Mouse (Mus musculus) hindbrain, embryonic 16.5 days (tissue): ENCODE results near the gene Slc15a4. TPM values are rescaled to one million over a fixed set of nuclear protein-coding genes. Genes with fewer than 3 reads are reported as not detected.

Experiments used
- ATAC-seq: fragments of 200-750 bp; cut with Nextera tagmentation; 2 replicates; pipeline ENCODE4 v1.8.0; 2017; ENCODE audit warnings: moderate TSS enrichment, moderate library complexity
- H3K27ac ChIP-seq: fragments of 300-500 bp; sonication (generic); 2 replicates; pipeline ENCODE4 v1.5.1; 2014; ENCODE audit warnings: low read depth, mild to moderate bottlenecking, control low read depth, low read length, moderate library complexity
- H3K27me3 ChIP-seq: fragments of 300-500 bp; sonication (generic); replicated peaks from 2 replicates; pipeline ENCODE4 v1.6.1; 2014; ENCODE audit warnings: low read length; ENCODE audit not compliant: control insufficient read depth, insufficient read depth
- H3K36me3 ChIP-seq: fragments of 300-500 bp; sonication (generic); 2 replicates; pipeline ENCODE4 v1.6.1; 2014; ENCODE audit warnings: mild to moderate bottlenecking, low read length, moderate library complexity, mixed read lengths; ENCODE audit not compliant: control insufficient read depth, insufficient read depth
- H3K4me1 ChIP-seq: fragments of 300-500 bp; sonication (generic); 2 replicates; pipeline ENCODE4 v1.6.1; 2014; ENCODE audit warnings: low read depth, low read length; ENCODE audit not compliant: control insufficient read depth, insufficient read depth
- H3K4me2 ChIP-seq: fragments of 300-500 bp; sonication (generic); 2 replicates; pipeline ENCODE4 v1.6.1; 2014; ENCODE audit warnings: mild to moderate bottlenecking, low read length, control low read depth, moderate library complexity
- H3K4me3 ChIP-seq: fragments of 300-500 bp; sonication (generic); 2 replicates; pipeline ENCODE4 v1.5.1; 2014; ENCODE audit warnings: mild to moderate bottlenecking, low read length, control low read depth, moderate library complexity
- H3K9ac ChIP-seq: fragments of 300-500 bp; sonication (generic); 2 replicates; pipeline ENCODE4 v1.6.1; 2014; ENCODE audit warnings: low read depth, mild to moderate bottlenecking, control low read depth, low read length, moderate library complexity
- H3K9me3 ChIP-seq: fragments of 300-500 bp; sonication (generic); 2 replicates; pipeline ENCODE4 v1.6.1; 2014; ENCODE audit warnings: mild to moderate bottlenecking, low read length, moderate library complexity; ENCODE audit not compliant: control insufficient read depth
- WGBS: fragments of 180-500 bp; shearing (Covaris S2); extraction: QIAGEN DNeasy Blood & Tissue Kit; methylation state at CpG from one replicate; pipeline ENCODE4 v1.1.7; 2014; 5-methylcytosine and 5-hydroxymethylcytosine counted together
- polyA plus RNA-seq: library from polyadenylated mRNA; unstranded; fragments of >200 nt; fragmentation: Nextera tagmentation; extraction: Ambion mirVana; gene quantifications from 2 replicates; pipeline ENCODE4 v1.2.1, GENCODE M21; 2015

Slc15a4 gene
- polyA plus RNA-seq, 1 experiment from 2014 or later: 29.6 TPM

GRCm38 (mm10) chr5:127592406-127592805 lies 40.3 kb downstream of the Slc15a4 start:
- H3K36me3 ChIP-seq: peaks cover 29% of the 10 kb centered on the region
- H3K4me3 ChIP-seq: no peak overlapping the region
- WGBS: 69% methylated on average over 5 of the region's 5 CpGs
- H3K27me3 ChIP-seq: no peaks in the 10 kb centered on the region
- H3K4me1 ChIP-seq: no peaks in the 10 kb centered on the region
- ATAC-seq: no peak
- H3K9me3 ChIP-seq: no peaks in the 10 kb centered on the region
- H3K27ac ChIP-seq: no peak overlapping the region
- H3K4me2 ChIP-seq: no peak overlapping the region
- no peak overlapping the region for H3K9ac ChIP-seq

- H3K4me3 ChIP-seq: no peak overlapping the region
- no peaks in the 10 kb centered on the region for H3K27me3 ChIP-seq
- no peak overlapping the region for H3K9ac ChIP-seq
- H3K4me1 ChIP-seq: no peaks in the 10 kb centered on the region
- no peak for ATAC-seq
- no peak overlapping the region for H3K4me2 ChIP-seq
- peaks cover 2% of the 10 kb centered on the region; the same call in 1 of the 2 replicates for H3K36me3 ChIP-seq
- WGBS: 68% methylated on average over 6 of the region's 6 CpGs
- no peak overlapping the region for H3K27ac ChIP-seq
- no peaks in the 10 kb centered on the region for H3K9me3 ChIP-seq
These were observed 44.8 kb downstream of the Slc15a4 start for GRCm38 (mm10) chr5:127587854-127588253.

GRCm38 (mm10) chr5:127583658-127584057 lies 49.0 kb downstream of the Slc15a4 start:
- Histone ChIP-seq H3K27ac (no peak overlapping the region), H3K4me1 (no peaks in the 10 kb centered on the region), H3K4me2 (no peak overlapping the region), H3K9me3 (no peaks in the 10 kb centered on the region), H3K36me3 (no peaks in the 10 kb centered on the region), H3K4me3 (no peak overlapping the region), H3K9ac (no peak overlapping the region), H3K27me3 (no peaks in the 10 kb centered on the region)
- ATAC-seq: no peak
- 92% methylated on average over 8 of the region's 8 CpGs for WGBS

- no peak overlapping the region for H3K9ac ChIP-seq
- no peak overlapping the region for H3K4me3 ChIP-seq
- no peak for ATAC-seq
- H3K9me3 ChIP-seq: no peaks in the 10 kb centered on the region
- no peak overlapping the region for H3K27ac ChIP-seq
- WGBS: 55% methylated on average over 8 of the region's 8 CpGs
- no peaks in the 10 kb centered on the region for H3K36me3 ChIP-seq
- no peak overlapping the region for H3K4me2 ChIP-seq
- H3K4me1 ChIP-seq: no peaks in the 10 kb centered on the region
- H3K27me3 ChIP-seq: no peaks in the 10 kb centered on the region
These were observed 55.3 kb downstream of the Slc15a4 start for GRCm38 (mm10) chr5:127577419-127577818.

- no peak for ATAC-seq
These were observed 65.4 kb downstream of the Slc15a4 start for GRCm38 (mm10) chr5:127567165-127567741.

GRCm38 (mm10) chr5:127561086-127561485 lies 71.6 kb downstream of the Slc15a4 start:
- Histone ChIP-seq H3K4me1 (no peaks in the 10 kb centered on the region), H3K9me3 (no peaks in the 10 kb centered on the region), H3K27me3 (no peaks in the 10 kb centered on the region), H3K4me2 (no peak overlapping the region), H3K9ac (no peak overlapping the region), H3K27ac (no peak overlapping the region), H3K36me3 (no peaks in the 10 kb centered on the region), H3K4me3 (no peak overlapping the region)
- 93% methylated on average over 3 of the region's 3 CpGs for WGBS
- ATAC-seq: no peak

More at GRCm38 (mm10) chr5:127567165-127567741, 65.4 kb downstream of the Slc15a4 start:
- 63% methylated on average over 6 of the region's 6 CpGs for WGBS
- H3K4me3 ChIP-seq: no peak overlapping the region
- H3K4me1 ChIP-seq: no peaks in the 10 kb centered on the region
- H3K4me2 ChIP-seq: no peak overlapping the region
- no peak overlapping the region for H3K27ac ChIP-seq
- no peak overlapping the region for H3K9ac ChIP-seq
- no peaks in the 10 kb centered on the region for H3K36me3 ChIP-seq
- H3K27me3 ChIP-seq: no peaks in the 10 kb centered on the region
- H3K9me3 ChIP-seq: no peaks in the 10 kb centered on the region

- Histone ChIP-seq H3K36me3 (no peaks in the 10 kb centered on the region), H3K9me3 (no peaks in the 10 kb centered on the region), H3K27me3 (no peaks in the 10 kb centered on the region), H3K4me1 (peaks cover 6% of the 10 kb centered on the region; the same call in 1 of the 2 replicates), H3K4me2 (no peak overlapping the region), H3K9ac (no peak overlapping the region), H3K27ac (no peak overlapping the region), H3K4me3 (no peak overlapping the region)
- 0 out of 2 replicates have a peak, but pooled peaks have one; percentile 50 for ATAC-seq
- WGBS: 68% methylated on average over 2 of the region's 2 CpGs
These were observed 84.6 kb downstream of the Slc15a4 start for GRCm38 (mm10) chr5:127548136-127548535.

- no peak overlapping the region for H3K27ac ChIP-seq
- peak; percentile 17; the same call in 1 of the 2 replicates for ATAC-seq
- WGBS: 74% methylated on average over 5 of the region's 5 CpGs
- H3K4me1 ChIP-seq: peaks cover 6% of the 10 kb centered on the region; the same call in 1 of the 2 replicates
- no peaks in the 10 kb centered on the region for H3K36me3 ChIP-seq
- H3K27me3 ChIP-seq: no peaks in the 10 kb centered on the region
- H3K4me2 ChIP-seq: no peak overlapping the region
- no peaks in the 10 kb centered on the region for H3K9me3 ChIP-seq
- no peak overlapping the region for H3K9ac ChIP-seq
- H3K4me3 ChIP-seq: no peak overlapping the region
These were observed 86.1 kb downstream of the Slc15a4 start for GRCm38 (mm10) chr5:127546585-127546991.
